ENCODE assay signal across 35 mouse cellular contexts in the genomic region with DNA sequence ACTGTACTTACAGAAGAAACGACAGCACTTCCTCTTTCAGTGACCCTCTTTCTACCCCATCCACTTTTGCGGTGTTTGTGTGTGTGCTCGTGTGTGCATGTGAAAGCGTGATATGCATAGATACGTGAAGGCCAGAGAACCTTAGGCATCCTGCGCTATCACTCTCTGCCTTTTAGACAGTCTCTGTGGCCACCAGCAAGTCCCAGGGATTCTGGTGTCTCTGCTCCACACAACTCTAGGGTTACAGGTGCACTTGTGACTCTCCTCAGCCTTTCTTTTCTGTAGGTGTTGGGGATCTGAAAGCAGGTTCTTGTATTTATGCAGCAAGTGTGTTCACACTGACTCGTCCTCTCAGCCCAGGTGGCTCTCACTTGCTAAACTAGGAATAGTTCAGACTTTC. TPM values are rescaled to one million over a fixed set of nuclear protein-coding genes. Genes with fewer than 3 reads are reported as not detected.
"Had no signal": no experiment of that assay in that cellular context is flagged by ENCODE, and none has a peak within 500 bp of the region (broad histone marks: within the 10 kb centered on the region; RNA-seq: fewer than 3 reads in every experiment).

No protein-coding gene starts in this region.

- H3K4me3 ChIP-seq: embryonic facial prominence, embryonic 10.5 days; embryonic facial prominence, embryonic 12.5 days; embryonic facial prominence, embryonic 13.5 days; embryonic facial prominence, embryonic 15.5 days; erythroblast, embryonic 14.5 days; forebrain, embryonic 10.5 days; forebrain, embryonic 12.5 days; forebrain, embryonic 13.5 days; forebrain, embryonic 15.5 days; gastrocnemius, adult 2 months; heart, adult 2 months had no signal

- H3K27ac ChIP-seq: embryonic facial prominence, embryonic 10.5 days; embryonic facial prominence, embryonic 12.5 days; embryonic facial prominence, embryonic 13.5 days; embryonic facial prominence, embryonic 15.5 days; forebrain, embryonic 10.5 days; forebrain, embryonic 12.5 days; forebrain, embryonic 13.5 days; forebrain, embryonic 15.5 days; gastrocnemius, adult 2 months; heart, adult 2 months had no signal

- H3K27me3 ChIP-seq: embryonic facial prominence, embryonic 12.5 days; embryonic facial prominence, embryonic 13.5 days; embryonic facial prominence, embryonic 15.5 days; forebrain, embryonic 12.5 days; forebrain, embryonic 13.5 days; forebrain, embryonic 15.5 days had no signal

- DNase-seq: cerebellum, adult 2 months; cerebellum, adult 8-10 months; cerebellum, adult 9-10 months; cerebellum, adult 9-11 months; cerebellum, postnatal 10 days; cerebellum, postnatal 14 days; cerebellum, postnatal 25 days; cerebellum, postnatal 36 days; embryo, embryonic 11 days; forebrain, postnatal 0 days; gastrocnemius, adult 2 months; gastrocnemius, postnatal 10 days; gastrocnemius, postnatal 14 days; gastrocnemius, postnatal 25 days; gastrocnemius, postnatal 36 days; heart, adult 18-20 months had no signal

- H3K4me2 ChIP-seq: embryonic facial prominence, embryonic 12.5 days; embryonic facial prominence, embryonic 13.5 days; embryonic facial prominence, embryonic 15.5 days; forebrain, embryonic 12.5 days; forebrain, embryonic 13.5 days; forebrain, embryonic 15.5 days had no signal

- H3K9ac ChIP-seq: embryonic facial prominence, embryonic 12.5 days; embryonic facial prominence, embryonic 13.5 days; embryonic facial prominence, embryonic 15.5 days; forebrain, embryonic 12.5 days; forebrain, embryonic 13.5 days; forebrain, embryonic 15.5 days; forebrain, postnatal 0 days had no signal

- H3K4me1 ChIP-seq: embryonic facial prominence, embryonic 12.5 days; embryonic facial prominence, embryonic 13.5 days; embryonic facial prominence, embryonic 15.5 days; forebrain, embryonic 10.5 days; forebrain, embryonic 12.5 days; forebrain, embryonic 13.5 days; forebrain, embryonic 15.5 days had no signal

- H3K9me3 ChIP-seq: embryonic facial prominence, embryonic 15.5 days; forebrain, embryonic 13.5 days; forebrain, embryonic 15.5 days had no signal

- ATAC-seq: forebrain, embryonic 13.5 days; forebrain, embryonic 14.5 days; forebrain, embryonic 15.5 days; forebrain, embryonic 16.5 days; forebrain, postnatal 0 days had no signal

RNA-seq across cellular contexts. Expression of gene Ckap2l, which starts 31.7 kb away (rescaled TPM):
- total RNA-seq: gastrocnemius, adult 18-20 months; gastrocnemius, adult 8-10 months had no signal

RNA-seq across cellular contexts. Expression of gene Il1a, which starts 44.5 kb away (rescaled TPM):
- total RNA-seq: common myeloid progenitor, adult 5-6 weeks; gastrocnemius, adult 18-20 months; gastrocnemius, adult 2 months; gastrocnemius, adult 8-10 months; gastrocnemius, postnatal 10 days; gastrocnemius, postnatal 14 days; gastrocnemius, postnatal 25 days; gastrocnemius, postnatal 36 days; gastrocnemius, postnatal 4 days; granulocyte monocyte progenitor cell, adult 5-6 weeks; heart, adult 18-20 months; heart, adult 2 months had no signal
- polyA plus RNA-seq: embryonic facial prominence, embryonic 10.5 days; embryonic facial prominence, embryonic 11.5 days; embryonic facial prominence, embryonic 13.5 days; embryonic facial prominence, embryonic 14.5 days; embryonic facial prominence, embryonic 15.5 days; erythroblast, embryonic 14.5 days; forebrain, embryonic 10.5 days; heart, adult 2 months had no signal
